Mouse (Mus musculus): ENCODE results near the gene Sytl3.
"Not testable (repeated sequence)": the region's sequence is repeated elsewhere in the genome, so short reads cannot be mapped to it uniquely, and the experiment has no call there.

- not testable (repeated sequence) for TF ChIP-seq GATA1 (IDR thresholded peaks at IDR 0.05; ENCODE audit: borderline replicate concordance, low read length); FLI1 (IDR thresholded peaks at IDR 0.05; ENCODE audit: low read length)
Observed at GRCm38 (mm10) chr17:6685288-6685818, 26.5 kb downstream of the Sytl3 start.
